Mouse (Mus musculus) bone marrow, adult 2 months (tissue): Measurements from ENCODE around the gene Tmcc2. TPM values are rescaled to one million over a fixed set of nuclear protein-coding genes. Genes with fewer than 3 reads are reported as not detected.
A peak's percentile ranks its signal among the peaks of the same experiment; 100 is the strongest.

ENCODE experiments used
- H3K27ac ChIP-seq: fragments of 200-500 bp; 2 replicates; pipeline ENCODE4 v1.5.1; 2012; ENCODE audit warnings: low read depth, mild to moderate bottlenecking, control low read depth, inconsistent platforms, low read length; ENCODE audit not compliant: control insufficient read depth, poor library complexity, insufficient read depth
- H3K4me1 ChIP-seq: fragments of 200-500 bp; 2 replicates; pipeline ENCODE4 v1.6.1; 2011; ENCODE audit warnings: low read length; ENCODE audit not compliant: control insufficient read depth, insufficient read depth
- H3K4me3 ChIP-seq: fragments of 200-500 bp; replicated peaks from 2 replicates; pipeline ENCODE3; 2011; ENCODE audit warnings: mild to moderate bottlenecking, low read depth, low read length, control low read depth; ENCODE audit not compliant: control insufficient read depth
- CTCF ChIP-seq: fragments of 200-500 bp; IDR thresholded peaks from 2 replicates; pipeline ENCODE4 v1.5.1; 2011; ENCODE audit warnings: low read length, control low read depth; ENCODE audit not compliant: control insufficient read depth, insufficient read depth
- POLR2A ChIP-seq: fragments of 200-500 bp; IDR thresholded peaks from 2 replicates; pipeline ENCODE4 v1.6.1; 2011; ENCODE audit warnings: low read depth, mild to moderate bottlenecking, control low read depth, low read length, borderline replicate concordance; ENCODE audit not compliant: control insufficient read depth
- WGBS: fragments of 180-500 bp; shearing (Covaris S2); methylation state at CpG from one replicate; pipeline ENCODE4 v1.1.7; 2018; 5-methylcytosine and 5-hydroxymethylcytosine counted together
- polyA plus RNA-seq: library from polyadenylated mRNA; stranded (reverse); fragments of >200 nt; gene quantifications from 2 replicates; pipeline ENCODE4 v1.2.4, GENCODE M21; 2011; ENCODE audit warnings: low replicate concordance; ENCODE audit not compliant: missing spikeins, insufficient read depth, insufficient read length

Tmcc2 gene
- polyA plus RNA-seq, 1 experiment: 316 TPM

DNA sequence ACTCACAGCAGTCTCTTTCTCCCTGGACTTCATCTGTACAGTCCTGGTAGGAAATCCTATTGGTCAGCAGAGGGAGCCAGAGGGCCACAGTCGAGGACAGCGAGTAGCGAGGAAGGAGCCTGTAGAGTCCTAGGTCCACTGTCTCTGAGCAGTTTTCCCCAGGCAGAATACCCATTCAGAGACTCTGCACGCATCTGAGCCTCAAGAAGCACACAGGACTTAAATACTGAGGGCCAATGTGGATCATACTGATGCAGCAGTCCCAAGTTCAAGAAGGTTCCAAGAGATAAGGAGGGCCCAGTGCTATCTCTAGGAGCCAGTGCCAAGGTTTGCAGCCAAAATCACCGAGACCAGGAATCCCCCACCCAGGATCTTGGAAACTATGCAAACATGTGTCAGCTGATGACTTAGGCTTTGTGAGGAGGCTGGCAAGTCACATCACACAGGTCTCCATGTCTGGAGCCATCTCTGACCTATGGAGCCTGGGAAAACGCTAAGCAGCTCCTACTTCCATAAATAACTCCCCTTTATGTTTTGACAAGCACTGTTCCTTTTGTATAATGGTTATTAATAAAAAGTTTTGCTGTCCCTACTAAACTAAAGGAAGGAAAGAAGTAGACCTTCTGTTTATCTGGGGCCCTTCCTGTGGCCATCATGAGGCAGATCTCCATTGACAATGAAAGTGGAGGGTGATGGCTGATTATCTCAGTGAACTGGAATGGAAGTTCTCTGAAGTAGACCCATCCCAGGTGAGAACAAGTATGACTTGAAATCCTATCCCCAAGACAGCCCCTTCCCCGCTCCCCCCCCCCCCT, 23.2 kb downstream of the Tmcc2 start:
- peak; percentile 96 for TF ChIP-seq CTCF
- TF ChIP-seq POLR2A: 0 out of 2 replicates have a peak, but pooled peaks have one; percentile 15
- Histone ChIP-seq H3K4me1 (peaks cover 10% of the 10 kb centered on the region; the same call in 1 of the 2 replicates), H3K4me3 (peak overlapping the region; percentile 70), H3K27ac (peak overlapping the region; percentile 78)
- WGBS: 31% methylated on average over 7 of the region's 7 CpGs

DNA sequence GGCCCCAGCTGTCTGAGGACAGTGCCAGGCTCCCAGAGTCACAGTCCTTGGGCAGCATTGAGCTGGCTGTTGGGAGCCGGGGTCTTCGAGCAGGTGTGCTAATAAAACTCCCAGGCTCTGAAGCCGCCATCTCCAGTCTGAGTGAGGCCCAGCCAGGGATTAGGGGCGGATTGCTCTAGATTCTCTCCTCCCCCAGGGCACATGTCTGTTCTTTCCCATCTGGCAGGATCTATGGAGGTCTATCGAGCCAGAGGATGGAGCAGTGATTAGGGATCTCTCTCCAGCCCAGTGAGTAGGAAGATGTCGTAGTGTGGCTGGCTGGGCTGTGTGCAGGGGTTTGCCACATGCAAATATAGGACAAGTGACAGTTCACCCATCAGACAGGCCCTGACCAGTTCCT, 24.1 kb downstream of the Tmcc2 start:
- Histone ChIP-seq H3K4me1 (peaks cover 9% of the 10 kb centered on the region; the same call in 1 of the 2 replicates), H3K4me3 (peak overlapping the region; percentile 70), H3K27ac (peak overlapping the region; percentile 78)
- 84% methylated on average over 6 of the region's 6 CpGs for WGBS
- no peak for TF ChIP-seq POLR2A
- no peak for TF ChIP-seq CTCF

DNA sequence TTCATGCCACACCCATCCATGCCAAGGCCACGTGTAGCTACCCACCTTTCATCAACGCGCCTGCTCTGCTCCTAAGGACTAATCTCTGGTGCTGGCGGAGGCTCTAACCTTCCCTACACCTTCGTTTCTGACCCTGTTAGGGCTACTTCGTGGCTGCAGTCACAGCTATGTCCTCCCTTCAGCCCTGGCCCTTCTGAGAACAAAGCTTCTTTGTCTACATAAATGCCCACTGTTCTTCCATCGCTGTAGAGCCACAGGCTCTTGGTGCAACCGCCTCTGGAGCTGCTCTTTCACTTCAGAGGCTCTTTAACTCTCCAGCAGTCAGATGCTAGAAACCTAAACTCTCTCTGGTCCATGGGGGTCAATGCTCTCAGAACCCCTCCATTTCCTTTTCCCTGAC, 24.8 kb downstream of the Tmcc2 start:
- no peak for TF ChIP-seq POLR2A
- WGBS: 84% methylated on average over 8 of the region's 8 CpGs
- H3K27ac ChIP-seq: no peak overlapping the region
- peak overlapping the region; percentile 70 for H3K4me3 ChIP-seq
- peaks cover 9% of the 10 kb centered on the region; the same call in 1 of the 2 replicates for H3K4me1 ChIP-seq

DNA sequence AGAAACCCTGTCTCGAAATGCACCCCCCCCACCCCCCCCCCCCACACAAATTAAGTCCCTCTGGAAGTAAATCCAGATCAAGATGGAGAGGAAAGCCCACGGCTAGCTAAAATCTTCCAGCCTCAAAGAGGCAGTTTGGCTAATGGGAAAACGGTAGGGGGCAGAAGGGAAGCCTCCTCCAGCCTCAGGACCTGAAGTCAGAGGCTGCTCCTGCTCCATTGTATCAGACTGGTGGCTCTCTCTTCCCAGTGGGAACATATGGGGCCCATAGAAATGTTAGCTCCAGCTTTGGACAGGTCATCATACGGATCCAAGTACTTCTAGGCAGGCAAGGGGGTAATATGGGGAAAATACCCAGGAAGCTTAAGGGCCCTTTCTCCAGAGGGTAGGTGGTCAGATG, 25.4 kb downstream of the Tmcc2 start:
- TF ChIP-seq CTCF (no peak), POLR2A (no peak)
- WGBS: 90% methylated on average over 4 of the region's 4 CpGs
- peak overlapping the region; percentile 70 for H3K4me3 ChIP-seq
- H3K27ac ChIP-seq: no peak overlapping the region
- peaks cover 7% of the 10 kb centered on the region; the same call in 1 of the 2 replicates for H3K4me1 ChIP-seq

DNA sequence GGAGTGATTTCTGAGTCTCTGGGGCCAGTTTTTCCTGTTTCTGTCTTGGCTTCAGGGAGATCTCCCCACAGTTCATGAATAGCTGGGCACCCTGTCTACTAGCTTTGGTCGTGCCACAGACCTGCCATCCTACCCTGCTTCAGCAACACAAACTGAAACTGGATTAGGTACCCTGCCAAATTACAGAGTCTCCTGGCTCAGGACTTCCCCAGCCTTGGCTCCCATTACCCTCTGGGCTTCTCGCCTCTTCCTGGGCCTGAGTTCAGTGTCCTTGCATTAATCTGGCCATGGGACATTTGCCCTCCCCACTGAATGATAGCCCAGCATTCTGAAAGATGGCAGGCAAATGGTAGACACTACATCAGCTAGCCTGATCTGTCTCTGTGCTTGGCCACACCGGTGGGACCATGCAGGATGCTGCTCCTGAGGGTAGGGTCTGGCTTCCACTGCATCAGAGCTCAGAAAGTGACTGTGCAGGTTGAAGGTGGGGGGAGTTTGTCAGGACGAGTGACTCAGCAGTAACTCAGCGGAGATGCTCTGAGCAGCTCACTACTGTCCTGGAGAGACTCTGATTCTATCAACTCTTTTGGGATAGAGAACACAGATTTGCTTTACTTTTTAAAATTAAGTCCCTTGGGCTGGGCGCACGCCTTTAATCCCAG, 26.1 kb downstream of the Tmcc2 start:
- H3K27ac ChIP-seq: no peak overlapping the region

DNA sequence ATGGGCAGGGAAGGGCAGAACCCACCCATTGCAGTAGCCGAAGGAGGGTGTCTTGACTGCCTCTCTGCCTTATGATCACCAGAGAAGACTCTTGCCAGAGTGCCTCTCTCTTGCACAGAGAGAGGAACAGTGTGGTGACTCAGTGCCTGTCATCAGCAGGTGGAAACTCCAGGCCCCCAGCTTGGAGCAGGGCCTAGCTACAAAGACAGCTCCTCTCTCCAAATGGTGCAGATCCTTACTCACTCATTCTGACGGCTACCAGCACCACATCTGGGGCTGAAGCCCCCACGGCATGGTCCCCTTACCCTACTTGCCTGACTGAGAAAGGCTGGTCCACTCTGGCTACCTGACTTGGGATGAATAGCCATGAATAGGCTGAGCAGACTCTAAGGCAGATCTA, 26.7 kb downstream of the Tmcc2 start:
- 92% methylated on average over 3 of the region's 3 CpGs for WGBS
- no peak overlapping the region for H3K4me3 ChIP-seq
- H3K27ac ChIP-seq: no peak overlapping the region
- TF ChIP-seq POLR2A (no peak), CTCF (no peak)
- peaks cover 2% of the 10 kb centered on the region; the same call in 1 of the 2 replicates for H3K4me1 ChIP-seq

More for the DNA sequence above, 26.1 kb downstream of the Tmcc2 start:
- Histone ChIP-seq H3K4me1 (peaks cover 3% of the 10 kb centered on the region; the same call in 1 of the 2 replicates), H3K4me3 (peak overlapping the region; percentile 55)
- TF ChIP-seq CTCF (no peak), POLR2A (no peak)
- WGBS: 88% methylated on average over 7 of the region's 7 CpGs

DNA sequence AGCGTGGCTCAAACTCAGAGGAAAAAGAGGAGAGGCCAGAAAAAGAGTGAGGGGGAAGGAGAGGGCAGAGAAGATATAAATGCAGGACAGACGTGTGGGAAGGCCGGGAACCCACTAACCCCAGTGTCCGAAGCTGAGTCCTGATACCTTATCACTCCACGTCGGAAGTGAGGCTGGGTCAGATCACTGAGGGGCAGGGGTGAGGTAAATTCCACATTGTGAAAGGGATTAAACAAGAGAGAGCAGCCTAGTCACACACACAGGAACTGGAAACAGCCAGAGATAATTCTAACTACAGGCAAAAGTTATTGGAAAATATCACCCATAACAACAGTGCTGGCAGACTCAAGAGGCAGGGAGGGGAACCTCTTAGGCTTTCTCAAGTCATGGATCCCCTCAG, 29.1 kb downstream of the Tmcc2 start:
- Histone ChIP-seq H3K4me1 (no peaks in the 10 kb centered on the region), H3K4me3 (no peak overlapping the region), H3K27ac (no peak overlapping the region)
- 82% methylated on average over 6 of the region's 6 CpGs for WGBS
- TF ChIP-seq POLR2A: no peak
- TF ChIP-seq CTCF: no peak

DNA sequence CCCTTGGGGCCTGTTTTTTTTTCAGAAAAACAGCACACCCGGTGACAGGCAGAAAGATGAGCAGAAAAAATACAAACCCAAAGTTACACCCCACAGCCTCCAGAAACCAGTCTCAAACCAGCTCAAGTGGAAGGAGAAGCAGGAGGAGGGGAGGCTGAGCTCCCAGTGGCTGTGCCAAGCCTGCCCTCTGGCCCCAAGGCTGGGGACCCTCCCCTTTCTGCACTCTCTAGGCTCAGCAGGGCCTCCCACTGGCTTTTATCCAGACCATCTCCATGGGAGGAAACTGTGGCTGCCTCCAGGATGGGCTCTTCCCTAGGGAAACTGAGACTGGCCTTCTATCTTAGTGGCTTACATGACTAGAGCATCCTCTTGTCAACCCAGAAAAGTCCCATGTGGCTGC, 34.2 kb downstream of the Tmcc2 start:
- Histone ChIP-seq H3K27ac (no peak overlapping the region), H3K4me3 (no peak overlapping the region), H3K4me1 (no peaks in the 10 kb centered on the region)
- TF ChIP-seq CTCF (no peak), POLR2A (no peak)
- 75% methylated on average over 1 of the region's 1 CpGs for WGBS

DNA sequence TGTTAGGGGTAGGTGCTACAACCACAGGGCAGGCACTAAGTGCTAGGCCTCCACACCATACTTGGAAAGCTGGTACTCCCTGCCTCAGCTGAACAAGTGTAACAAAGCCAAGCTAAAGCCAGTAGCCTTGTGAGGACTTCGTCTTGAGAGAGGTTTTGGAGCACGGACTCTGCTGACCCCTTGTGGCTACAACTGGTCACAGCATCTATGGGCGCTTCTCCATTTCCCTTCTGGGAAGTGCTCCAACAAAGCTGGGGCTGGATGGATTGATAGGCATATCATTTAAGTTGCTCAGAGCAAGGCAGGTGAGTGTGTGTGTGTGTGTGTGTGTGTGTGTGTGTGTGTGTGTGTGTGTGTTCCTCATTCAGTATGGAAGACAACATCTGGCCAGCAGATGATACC, 35.2 kb downstream of the Tmcc2 start:
- TF ChIP-seq CTCF (peak; percentile 97), POLR2A (no peak)
- H3K27ac ChIP-seq: no peak overlapping the region
- no peaks in the 10 kb centered on the region for H3K4me1 ChIP-seq
- 0% methylated on average over 3 of the region's 3 CpGs for WGBS
- no peak overlapping the region for H3K4me3 ChIP-seq
